Mouse (Mus musculus): ENCODE data around the gene Coq10b. TPM values are rescaled to one million over a fixed set of nuclear protein-coding genes. Genes with fewer than 3 reads are reported as not detected.
"Not testable (repeated sequence)": the region's sequence is repeated elsewhere in the genome, so short reads cannot be mapped to it uniquely, and the experiment has no call there.

Coq10b gene
- polyA plus RNA-seq, 1 experiment from 2014 or later: 21.2 TPM

DNA sequence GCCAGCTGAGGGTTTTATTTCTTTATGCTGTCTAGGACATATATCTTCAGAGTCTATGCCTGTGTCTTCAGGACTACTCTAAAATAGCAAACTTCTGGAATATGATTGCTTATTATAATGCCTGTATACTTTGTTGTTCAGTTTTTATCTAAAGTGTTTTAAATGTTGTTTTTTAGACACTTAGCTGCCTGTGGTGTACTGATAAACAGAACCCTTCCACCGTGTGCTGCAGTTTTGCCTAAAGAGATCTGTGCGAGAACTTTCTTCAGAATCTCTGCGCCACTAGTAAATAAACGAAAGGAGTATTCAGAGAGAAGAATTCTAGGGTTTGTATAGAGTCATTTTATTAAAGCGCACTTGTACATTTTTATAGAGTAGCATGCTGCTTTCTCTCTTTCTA lies 8.5 kb downstream of the Coq10b start:
- no peaks in the 10 kb centered on the region for H3K27me3 ChIP-seq (replicated peaks)
- WGBS: 83% methylated on average over 5 of the region's 5 CpGs
- no peak for ATAC-seq (ENCODE audit: insufficient read depth, low FRiP score, low read depth)
- H3K4me3 ChIP-seq (replicated peaks): no peak overlapping the region
- H3K36me3 ChIP-seq: peaks cover 11% of the 10 kb centered on the region; the same call in 1 of the 2 replicates
- no peak overlapping the region for H3K27ac ChIP-seq
- H3K4me2 ChIP-seq: no peak overlapping the region
- no peak overlapping the region for H3K9ac ChIP-seq
- no peaks in the 10 kb centered on the region for H3K4me1 ChIP-seq
- H3K9me3 ChIP-seq: no peaks in the 10 kb centered on the region

DNA sequence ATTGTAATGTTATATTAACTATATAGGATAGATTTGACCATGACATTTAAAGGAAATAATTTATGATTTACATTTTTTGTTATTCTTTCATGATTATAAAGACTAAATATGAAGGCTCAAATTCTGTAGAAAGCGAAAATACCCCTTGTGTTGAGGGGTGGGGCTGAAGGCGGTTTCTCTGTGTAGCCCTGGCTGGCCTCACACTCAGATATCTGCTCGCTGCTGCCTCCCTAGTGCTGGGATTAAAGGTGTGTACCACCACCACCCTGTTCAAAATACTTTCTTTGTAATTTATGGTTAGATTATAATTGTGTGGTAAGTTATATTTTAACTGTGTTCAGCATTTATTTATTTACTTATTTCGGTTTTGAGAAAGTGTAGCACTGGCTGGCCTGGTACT lies 9.2 kb downstream of the Coq10b start:
- no peak for ATAC-seq (ENCODE audit: insufficient read depth, low FRiP score, low read depth)
- H3K4me1 ChIP-seq: no peaks in the 10 kb centered on the region
- H3K4me3 ChIP-seq (replicated peaks): no peak overlapping the region
- no peaks in the 10 kb centered on the region for H3K27me3 ChIP-seq (replicated peaks)
- H3K9me3 ChIP-seq: no peaks in the 10 kb centered on the region
- H3K9ac ChIP-seq: no peak overlapping the region
- no peak overlapping the region for H3K27ac ChIP-seq
- H3K4me2 ChIP-seq: no peak overlapping the region
- peaks cover 10% of the 10 kb centered on the region; the same call in 1 of the 2 replicates for H3K36me3 ChIP-seq
- 87% methylated on average over 4 of the region's 4 CpGs for WGBS

DNA sequence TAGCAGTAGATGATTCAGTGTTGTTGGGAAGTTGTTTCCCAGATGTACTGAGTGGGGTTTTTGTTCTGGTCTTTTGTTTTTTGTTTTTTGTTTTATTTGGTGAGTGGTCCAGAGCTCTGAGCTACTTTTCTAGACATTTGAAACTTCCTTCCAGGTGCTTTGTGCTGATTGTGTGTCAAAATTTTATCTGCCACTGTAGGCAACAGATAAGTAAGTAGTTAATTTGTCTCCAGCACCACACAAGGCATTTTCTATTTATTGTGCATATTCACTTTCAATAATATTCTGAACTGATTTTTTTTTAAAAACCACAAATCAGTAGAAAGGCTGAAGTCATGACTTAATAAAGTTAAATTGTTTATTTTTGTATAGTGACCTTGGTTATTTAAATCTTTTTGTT lies 19.8 kb downstream of the Coq10b start:
- H3K9me3 ChIP-seq; H3K27ac ChIP-seq; H3K9ac ChIP-seq; ATAC-seq (ENCODE audit: insufficient read depth, low FRiP score, low read depth); H3K36me3 ChIP-seq; H3K4me2 ChIP-seq; H3K27me3 ChIP-seq (replicated peaks); H3K4me1 ChIP-seq; H3K4me3 ChIP-seq (replicated peaks): not testable (repeated sequence)

DNA sequence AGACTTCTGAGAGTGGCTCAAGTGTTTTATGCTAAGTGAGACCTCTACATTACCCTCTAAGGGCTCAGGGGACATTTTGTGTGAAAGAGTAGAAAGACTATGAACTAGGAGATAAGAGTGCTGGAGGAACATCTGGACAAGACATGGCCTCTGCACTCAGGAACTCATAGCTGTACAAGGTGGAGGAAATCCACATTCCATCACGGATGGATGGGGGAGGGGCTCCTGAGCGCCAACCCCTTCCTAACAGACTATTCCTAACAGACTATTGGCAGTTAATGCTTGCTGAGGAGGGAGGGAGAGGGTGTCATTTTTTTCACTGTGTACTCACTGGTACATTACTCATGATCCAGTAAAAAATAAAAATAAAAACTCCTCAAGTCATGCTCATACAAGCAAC lies 22.2 kb downstream of the Coq10b start:
- Histone ChIP-seq H3K4me3 (replicated peaks) (no peak overlapping the region), H3K4me1 (no peaks in the 10 kb centered on the region), H3K27ac (no peak overlapping the region), H3K27me3 (replicated peaks) (no peaks in the 10 kb centered on the region), H3K9me3 (no peaks in the 10 kb centered on the region), H3K9ac (no peak overlapping the region), H3K4me2 (no peak overlapping the region), H3K36me3 (peaks cover 14% of the 10 kb centered on the region)
- 37% methylated on average over 2 of the region's 2 CpGs for WGBS
- ATAC-seq (ENCODE audit: insufficient read depth, low FRiP score, low read depth): no peak

DNA sequence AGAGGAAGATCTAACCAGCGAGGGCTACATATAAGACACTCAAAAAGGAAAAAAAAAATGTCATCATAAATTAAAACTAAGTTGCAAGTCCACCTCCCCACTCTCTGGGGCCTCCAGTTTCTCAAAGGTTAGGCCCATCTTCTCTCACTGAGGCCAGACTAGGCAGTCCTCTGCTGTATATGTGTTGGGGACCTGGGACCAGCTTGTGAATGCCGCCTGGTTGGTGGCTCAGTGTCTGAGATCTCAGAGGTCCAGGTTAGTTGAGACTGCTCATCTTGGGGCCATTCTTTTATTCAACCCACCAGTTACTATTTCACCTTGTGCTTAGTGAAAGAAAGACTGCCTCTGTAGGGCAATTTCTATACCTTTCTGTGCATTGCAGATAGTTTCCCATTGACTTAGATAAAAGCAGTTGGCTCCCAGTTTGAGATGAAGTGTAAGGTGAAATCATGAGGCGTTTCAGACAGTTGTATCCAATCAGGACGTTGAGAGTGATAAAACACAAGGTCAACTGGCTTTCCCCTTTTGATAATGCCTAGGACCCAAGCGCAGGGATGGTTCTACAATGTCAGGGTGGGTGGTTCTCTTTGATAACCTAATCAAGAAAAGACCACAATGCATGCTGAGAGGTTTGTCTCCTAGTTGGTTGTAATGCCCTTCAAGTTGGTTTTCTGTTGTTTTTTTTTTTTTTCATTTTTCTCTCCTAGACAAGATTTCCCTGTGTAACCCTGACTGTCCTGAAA lies 23.3 kb downstream of the Coq10b start:
- H3K36me3 ChIP-seq: peaks cover 23% of the 10 kb centered on the region
- no peak overlapping the region for H3K27ac ChIP-seq
- no peaks in the 10 kb centered on the region for H3K4me1 ChIP-seq
- no peaks in the 10 kb centered on the region for H3K9me3 ChIP-seq
- 62% methylated on average over 5 of the region's 5 CpGs for WGBS
- no peak overlapping the region for H3K4me3 ChIP-seq (replicated peaks)
- peak; percentile 58; the same call in 1 of the 2 replicates for ATAC-seq (ENCODE audit: insufficient read depth, low FRiP score, low read depth)
- no peak overlapping the region for H3K9ac ChIP-seq
- no peak overlapping the region for H3K4me2 ChIP-seq
- H3K27me3 ChIP-seq (replicated peaks): no peaks in the 10 kb centered on the region

DNA sequence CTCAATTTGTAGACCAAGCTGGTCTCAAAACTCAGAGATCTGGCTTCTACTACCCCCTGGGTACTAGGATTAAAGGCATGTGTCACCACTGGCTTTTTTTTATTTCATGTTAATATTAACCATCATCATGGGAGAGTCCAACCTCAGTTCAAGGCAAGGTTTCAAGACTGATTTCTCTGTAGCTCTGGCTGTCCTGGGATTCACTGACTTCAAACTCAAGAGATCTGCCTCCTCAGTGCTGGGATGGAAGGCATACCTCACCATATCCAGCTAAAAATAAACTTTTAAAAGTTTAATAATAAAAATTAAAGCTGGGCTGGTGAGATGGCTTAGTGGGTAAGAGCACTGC lies 23.8 kb downstream of the Coq10b start:
- Histone ChIP-seq H3K27ac (no peak overlapping the region), H3K9ac (no peak overlapping the region), H3K4me3 (replicated peaks) (no peak overlapping the region), H3K9me3 (no peaks in the 10 kb centered on the region), H3K4me2 (no peak overlapping the region), H3K4me1 (no peaks in the 10 kb centered on the region), H3K27me3 (replicated peaks) (no peaks in the 10 kb centered on the region), H3K36me3 (peaks cover 28% of the 10 kb centered on the region)
- ATAC-seq (ENCODE audit: insufficient read depth, low FRiP score, low read depth): no peak

DNA sequence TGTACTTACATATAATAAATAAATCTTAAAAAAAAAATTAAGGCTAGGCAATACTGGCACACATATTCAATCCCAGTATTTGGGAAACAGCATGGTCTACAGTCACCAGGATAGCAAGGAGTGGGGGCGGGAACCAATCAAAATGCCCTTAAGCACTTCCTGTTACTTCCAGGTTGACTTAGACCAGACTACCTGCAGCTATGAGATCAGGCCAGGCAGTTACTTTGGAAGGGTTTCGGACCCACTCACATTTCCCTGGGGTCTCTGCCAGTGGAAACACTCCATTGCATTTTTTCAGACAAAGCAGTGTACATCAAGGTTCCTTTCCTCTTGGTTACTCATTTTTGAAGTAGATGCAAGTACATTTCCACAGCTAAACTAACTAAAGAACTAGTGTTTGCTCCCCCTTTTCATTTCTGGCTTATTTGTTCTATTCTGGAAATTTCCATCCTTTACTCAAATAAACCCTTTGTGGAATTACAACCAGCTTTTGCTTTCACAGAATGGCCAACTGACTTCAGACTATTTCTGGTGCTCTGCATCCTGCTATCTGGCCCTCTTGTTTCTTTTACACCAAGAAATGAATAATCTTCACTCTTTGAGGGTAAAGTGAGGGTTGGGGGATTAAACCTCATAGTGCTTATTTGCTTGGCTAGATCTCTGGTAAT lies 24.4 kb downstream of the Coq10b start:
- 88% methylated on average over 2 of the region's 2 CpGs for WGBS
- H3K9me3 ChIP-seq: no peaks in the 10 kb centered on the region
- H3K36me3 ChIP-seq: peaks cover 28% of the 10 kb centered on the region

DNA sequence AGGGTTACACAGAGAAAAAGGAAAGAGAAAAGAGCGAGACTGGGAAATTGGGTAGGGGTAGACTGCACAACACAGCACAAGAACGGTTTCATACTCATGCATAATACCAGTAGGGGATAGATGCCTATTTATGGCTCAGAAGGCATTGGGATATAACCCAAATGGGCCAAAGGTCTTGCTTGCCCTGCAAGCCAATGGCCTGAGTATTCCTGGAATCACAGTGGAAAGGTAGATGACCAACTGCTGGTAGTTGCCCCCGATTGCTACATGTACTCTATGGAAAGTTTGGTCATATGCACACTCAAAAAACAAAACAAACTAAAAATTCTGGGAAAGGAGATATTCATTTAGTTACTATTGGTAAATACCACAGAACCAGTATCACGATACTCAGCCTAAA lies 27.1 kb downstream of the Coq10b start:
- no peaks in the 10 kb centered on the region for H3K27me3 ChIP-seq (replicated peaks)
- H3K36me3 ChIP-seq: peaks cover 52% of the 10 kb centered on the region
- H3K4me2 ChIP-seq: no peak overlapping the region
- H3K4me1 ChIP-seq: no peaks in the 10 kb centered on the region
- 95% methylated on average over 4 of the region's 4 CpGs for whole genome bisulfite sequencing
- no peak overlapping the region for H3K4me3 ChIP-seq (replicated peaks)
- H3K27ac ChIP-seq: no peak overlapping the region
- H3K9ac ChIP-seq: no peak overlapping the region
- H3K9me3 ChIP-seq: no peaks in the 10 kb centered on the region
- no peak for ATAC-seq (ENCODE audit: insufficient read depth, low FRiP score, low read depth)

More for the DNA sequence above, 24.4 kb downstream of the Coq10b start:
- Histone ChIP-seq H3K4me3 (replicated peaks) (no peak overlapping the region), H3K27me3 (replicated peaks) (no peaks in the 10 kb centered on the region), H3K27ac (no peak overlapping the region), H3K9ac (no peak overlapping the region), H3K4me1 (no peaks in the 10 kb centered on the region), H3K4me2 (no peak overlapping the region)
- ATAC-seq (ENCODE audit: insufficient read depth, low FRiP score, low read depth): no peak

DNA sequence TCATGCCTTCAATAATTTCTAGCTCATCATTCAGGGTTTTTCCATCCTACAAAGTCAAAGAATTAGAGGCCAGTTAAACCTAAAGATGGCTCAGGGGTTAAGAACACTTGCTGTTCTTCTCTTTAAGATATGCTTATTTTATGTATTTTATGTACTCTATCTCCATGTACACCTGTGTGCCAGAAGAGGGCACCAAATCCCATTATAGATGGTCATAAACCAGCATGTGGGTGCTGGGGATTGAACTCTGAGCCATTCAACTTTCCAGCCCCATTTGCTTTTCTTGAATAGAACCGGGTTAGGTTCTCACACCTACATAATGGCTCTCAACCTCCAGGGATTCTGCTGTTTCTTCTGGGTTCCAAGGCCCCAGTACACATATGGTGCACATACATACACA lies 29.5 kb downstream of the Coq10b start:
- Histone ChIP-seq H3K27me3 (replicated peaks) (no peaks in the 10 kb centered on the region), H3K36me3 (peaks cover 52% of the 10 kb centered on the region), H3K4me1 (peaks cover 7% of the 10 kb centered on the region; the same call in 1 of the 2 replicates), H3K27ac (no peak overlapping the region), H3K4me3 (replicated peaks) (no peak overlapping the region), H3K9ac (no peak overlapping the region), H3K9me3 (no peaks in the 10 kb centered on the region), H3K4me2 (no peak overlapping the region)
- ATAC-seq (ENCODE audit: insufficient read depth, low FRiP score, low read depth): no peak
- WGBS: 86% methylated on average over 1 of the region's 1 CpGs

DNA sequence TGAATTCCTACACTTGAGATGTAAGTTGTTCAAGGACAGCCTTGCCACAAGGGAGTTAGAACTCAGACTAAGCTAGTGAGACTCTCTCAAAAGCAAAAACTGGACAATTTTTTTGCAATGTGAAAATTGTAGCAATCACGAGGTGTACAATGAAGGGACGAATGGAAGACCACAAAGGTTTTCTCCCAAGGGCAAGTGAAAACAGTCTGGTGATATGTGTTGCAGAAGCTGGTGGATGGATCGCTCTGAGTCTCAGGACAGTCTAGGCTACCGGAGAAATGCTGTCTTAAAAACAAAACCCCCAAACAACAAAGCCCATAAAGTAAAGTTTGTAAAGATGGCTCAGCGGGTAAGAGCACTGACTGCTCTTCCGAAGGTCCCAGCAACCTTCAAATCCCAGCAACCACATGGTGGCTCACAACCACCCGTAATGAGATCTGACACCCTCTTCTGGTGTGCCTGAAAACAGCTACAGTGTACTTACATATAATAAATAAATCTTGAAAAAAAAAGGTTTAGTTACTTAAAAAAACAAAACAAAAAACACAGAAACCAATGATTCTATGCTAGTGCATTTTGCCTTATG lies 33.3 kb downstream of the Coq10b start:
- H3K4me1 ChIP-seq: peaks cover 15% of the 10 kb centered on the region
- no peak overlapping the region for H3K27ac ChIP-seq
- H3K9me3 ChIP-seq: no peaks in the 10 kb centered on the region
- WGBS: 58% methylated on average over 7 of the region's 7 CpGs
- H3K4me2 ChIP-seq: peak overlapping the region; percentile 61
- H3K4me3 ChIP-seq (replicated peaks): peak overlapping the region; percentile 98
- peaks cover 31% of the 10 kb centered on the region for H3K36me3 ChIP-seq
- no peak for ATAC-seq (ENCODE audit: insufficient read depth, low FRiP score, low read depth)
- no peak overlapping the region for H3K9ac ChIP-seq
- no peaks in the 10 kb centered on the region for H3K27me3 ChIP-seq (replicated peaks)

DNA sequence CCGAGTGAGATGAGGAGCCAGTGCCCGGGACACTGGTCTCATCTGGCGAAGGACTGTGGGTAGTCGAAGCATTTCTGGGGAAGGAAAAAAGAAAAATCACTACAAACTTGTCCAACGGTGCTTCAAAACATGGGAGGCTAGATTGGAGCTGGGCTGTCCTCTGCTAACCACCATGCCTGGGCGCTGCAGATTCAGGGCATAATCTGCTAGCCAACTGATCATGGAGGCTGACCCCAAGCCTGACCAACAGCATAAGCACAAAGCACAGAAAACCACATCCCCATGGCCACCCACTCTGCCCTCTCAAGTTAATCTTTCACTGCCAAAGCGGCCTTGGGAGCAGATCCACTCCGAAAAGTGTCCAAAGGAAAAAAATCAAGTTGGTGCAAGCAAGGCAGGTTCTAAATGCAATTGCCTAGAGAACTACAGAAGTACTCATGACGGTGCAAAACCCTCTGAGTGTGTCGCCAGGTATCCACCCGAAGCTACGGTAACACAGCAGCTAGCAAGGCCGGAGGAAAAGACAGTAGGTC lies 34.4 kb downstream of the Coq10b start:
- H3K4me2 ChIP-seq: peak overlapping the region; percentile 61
- peaks cover 15% of the 10 kb centered on the region for H3K4me1 ChIP-seq
- under 1% methylated on average over 13 of the region's 13 CpGs for WGBS
- no peaks in the 10 kb centered on the region for H3K27me3 ChIP-seq (replicated peaks)
- no peaks in the 10 kb centered on the region for H3K9me3 ChIP-seq
- peaks cover 25% of the 10 kb centered on the region for H3K36me3 ChIP-seq
- H3K9ac ChIP-seq: peak overlapping the region; percentile 95
- ATAC-seq (ENCODE audit: insufficient read depth, low FRiP score, low read depth): no peak
- peak overlapping the region; percentile 96 for H3K27ac ChIP-seq
- peak overlapping the region; percentile 98 for H3K4me3 ChIP-seq (replicated peaks)

DNA sequence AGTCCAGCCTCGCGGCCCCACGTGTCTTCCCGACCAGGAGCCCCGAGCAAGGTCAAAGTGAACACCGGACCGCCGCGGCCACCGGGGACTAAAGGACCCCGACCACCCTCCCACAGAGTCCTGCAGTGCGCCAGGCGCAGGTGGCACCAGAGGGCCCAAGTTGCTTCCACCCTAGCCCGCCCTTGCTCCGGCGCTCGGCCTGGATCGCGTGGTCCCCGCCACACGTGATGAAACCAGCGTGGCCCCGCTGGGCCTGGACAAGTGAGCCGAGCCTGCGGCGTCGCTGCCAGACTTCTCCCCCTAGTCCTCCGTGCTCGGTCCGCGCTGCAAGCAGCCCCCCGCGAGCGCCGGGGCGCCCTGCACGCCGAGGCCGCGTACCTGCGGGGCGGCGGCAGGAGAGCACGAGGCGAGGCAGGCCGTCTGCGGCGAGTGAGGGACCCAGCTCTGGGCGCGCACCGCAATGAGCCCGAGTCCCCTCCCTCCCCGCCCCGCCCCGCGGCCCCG lies 34.9 kb downstream of the Coq10b start:
- peak overlapping the region; percentile 61 for H3K4me2 ChIP-seq
- ATAC-seq (ENCODE audit: insufficient read depth, low FRiP score, low read depth): peak; percentile 28
- H3K27me3 ChIP-seq (replicated peaks): no peaks in the 10 kb centered on the region
- H3K4me1 ChIP-seq: peaks cover 15% of the 10 kb centered on the region
- no peaks in the 10 kb centered on the region for H3K9me3 ChIP-seq
- WGBS: under 1% methylated on average over 52 of the region's 57 CpGs
- H3K36me3 ChIP-seq: peaks cover 20% of the 10 kb centered on the region
- peak overlapping the region; percentile 96 for H3K27ac ChIP-seq
- H3K9ac ChIP-seq: peak overlapping the region; percentile 95
- H3K4me3 ChIP-seq (replicated peaks): peak overlapping the region; percentile 98

Data from stomach, embryonic 15.5 days (tissue).